Mouse (Mus musculus) liver, embryonic 13.5 days (tissue): ENCODE data around the gene Shc4. TPM values are rescaled to one million over a fixed set of nuclear protein-coding genes. Genes with fewer than 3 reads are reported as not detected.

ENCODE experiments used
- ATAC-seq: fragments of 200-750 bp; cut with Nextera tagmentation; 2 replicates; pipeline ENCODE4 v1.8.0; 2017; ENCODE audit warnings: low read depth, mild to moderate bottlenecking, moderate number of reproducible peaks, moderate library complexity
- DNase-seq: peaks from one replicate; pipeline ENCODE4 v3.0.0; 2022
- H3K27ac ChIP-seq: fragments of 300-500 bp; sonication (generic); 2 replicates; pipeline ENCODE4 v1.5.1; 2015; ENCODE audit warnings: moderate library complexity, mild to moderate bottlenecking, inconsistent platforms
- H3K27me3 ChIP-seq: fragments of 300-500 bp; sonication (generic); 2 replicates; pipeline ENCODE4 v1.6.1; 2015; ENCODE audit warnings: mild to moderate bottlenecking, inconsistent platforms
- H3K36me3 ChIP-seq: fragments of 300-500 bp; sonication (generic); 2 replicates; pipeline ENCODE4 v1.6.1; 2015; ENCODE audit warnings: mild to moderate bottlenecking, inconsistent platforms
- H3K4me1 ChIP-seq: fragments of 300-500 bp; sonication (generic); replicated peaks from 2 replicates; pipeline ENCODE4 v1.6.1; 2015; ENCODE audit warnings: inconsistent platforms
- H3K4me2 ChIP-seq: fragments of 300-500 bp; sonication (generic); 2 replicates; pipeline ENCODE4 v1.6.1; 2015; ENCODE audit warnings: inconsistent platforms, mild to moderate bottlenecking, moderate library complexity
- H3K4me3 ChIP-seq: fragments of 300-500 bp; sonication (generic); replicated peaks from 2 replicates; pipeline ENCODE4 v1.5.1; 2015; ENCODE audit warnings: mild to moderate bottlenecking, inconsistent platforms
- H3K9ac ChIP-seq: fragments of 300-500 bp; sonication (generic); 2 replicates; pipeline ENCODE4 v1.6.1; 2015; ENCODE audit warnings: mild to moderate bottlenecking, inconsistent platforms
- H3K9me3 ChIP-seq: fragments of 300-500 bp; sonication (generic); replicated peaks from 2 replicates; pipeline ENCODE4 v1.6.1; 2016; ENCODE audit warnings: inconsistent platforms
- WGBS: fragments of 180-500 bp; shearing (Covaris S2); methylation state at CpG from one replicate; pipeline ENCODE4 v1.1.7; 2015; ENCODE audit not compliant: insufficient replicate concordance; 5-methylcytosine and 5-hydroxymethylcytosine counted together
- polyA plus RNA-seq: library from polyadenylated mRNA; unstranded; fragments of >200 nt; fragmentation: Nextera tagmentation; extraction: Ambion mirVana; gene quantifications from 2 replicates; pipeline ENCODE4 v1.2.1, GENCODE M21; 2015

The Shc4 gene
- polyA plus RNA-seq = 0.73 and 1.0 TPM in 2 replicates

GRCm38 (mm10) chr2:125724086-125724430, at the start of gene Shc4:
Shc4 (minus strand) TSS chr2:125724148.
- no peak within 1 kb of the TSS for H3K27ac ChIP-seq
- under 1% methylated on average over 15 of the region's 15 CpGs for WGBS
- H3K4me2 ChIP-seq = peak within 1 kb of the TSS; percentile 68
- peaks cover 91% of the 10 kb centered on the region for H3K27me3 ChIP-seq
- H3K4me1 ChIP-seq = peaks cover 13% of the 10 kb centered on the region
- no peak for DNase-seq
- no peak within 1 kb of the TSS; the same call in 1 of the 2 replicates for H3K9ac ChIP-seq
- H3K36me3 ChIP-seq = no peaks in the 10 kb centered on the region
- ATAC-seq = 0 out of 2 replicates have a peak, but pooled peaks have one; percentile 29
- no peaks in the 10 kb centered on the region for H3K9me3 ChIP-seq
- H3K4me3 ChIP-seq = peak within 1 kb of the TSS; percentile 45

GRCm38 (mm10) chr2:125765029-125765428, 41.1 kb upstream of the Shc4 start:
- DNase-seq (no peak), ATAC-seq (no peak)
- Histone ChIP-seq H3K9me3 (no peaks in the 10 kb centered on the region), H3K4me3 (no peak overlapping the region), H3K4me2 (no peak overlapping the region), H3K36me3 (peaks cover 52% of the 10 kb centered on the region), H3K4me1 (no peaks in the 10 kb centered on the region), H3K27ac (no peak overlapping the region), H3K9ac (no peak overlapping the region), H3K27me3 (no peaks in the 10 kb centered on the region)
- 71% methylated on average over 3 of the region's 3 CpGs for WGBS

GRCm38 (mm10) chr2:125764531-125764930, 40.6 kb upstream of the Shc4 start:
- H3K27me3 ChIP-seq = no peaks in the 10 kb centered on the region
- no peaks in the 10 kb centered on the region for H3K4me1 ChIP-seq
- no peaks in the 10 kb centered on the region for H3K9me3 ChIP-seq
- H3K36me3 ChIP-seq = peaks cover 54% of the 10 kb centered on the region
- no peak overlapping the region for H3K27ac ChIP-seq
- no peak overlapping the region for H3K4me2 ChIP-seq
- ATAC-seq (no peak), DNase-seq (no peak)
- WGBS = 89% methylated on average over 5 of the region's 5 CpGs
- no peak overlapping the region for H3K9ac ChIP-seq
- no peak overlapping the region for H3K4me3 ChIP-seq

GRCm38 (mm10) chr2:125749330-125749729, 25.4 kb upstream of the Shc4 start:
- no peak overlapping the region for H3K4me2 ChIP-seq
- H3K4me3 ChIP-seq = no peak overlapping the region
- ATAC-seq = no peak
- peaks cover 50% of the 10 kb centered on the region for H3K36me3 ChIP-seq
- WGBS = 86% methylated on average over 2 of the region's 2 CpGs
- no peaks in the 10 kb centered on the region for H3K9me3 ChIP-seq
- no peak overlapping the region for H3K9ac ChIP-seq
- H3K27me3 ChIP-seq = no peaks in the 10 kb centered on the region
- no peak overlapping the region for H3K27ac ChIP-seq
- DNase-seq = no peak
- H3K4me1 ChIP-seq = no peaks in the 10 kb centered on the region

GRCm38 (mm10) chr2:125739338-125739737, 15.4 kb upstream of the Shc4 start:
- Histone ChIP-seq H3K9me3 (no peaks in the 10 kb centered on the region), H3K9ac (no peak overlapping the region), H3K4me3 (no peak overlapping the region), H3K4me1 (peaks cover 12% of the 10 kb centered on the region), H3K36me3 (peaks cover 34% of the 10 kb centered on the region), H3K4me2 (no peak overlapping the region), H3K27ac (no peak overlapping the region), H3K27me3 (no peaks in the 10 kb centered on the region)
- 79% methylated on average over 6 of the region's 6 CpGs for WGBS
- ATAC-seq (no peak), DNase-seq (no peak)

- H3K9ac ChIP-seq = no peak overlapping the region
- no peaks in the 10 kb centered on the region for H3K27me3 ChIP-seq
- no peaks in the 10 kb centered on the region for H3K9me3 ChIP-seq
- no peak overlapping the region for H3K4me2 ChIP-seq
- ATAC-seq (no peak), DNase-seq (no peak)
- H3K4me3 ChIP-seq = no peak overlapping the region
- WGBS = 67% methylated on average over 5 of the region's 5 CpGs
- H3K27ac ChIP-seq = no peak overlapping the region
- H3K36me3 ChIP-seq = peaks cover 29% of the 10 kb centered on the region
- H3K4me1 ChIP-seq = peaks cover 12% of the 10 kb centered on the region
Observed at GRCm38 (mm10) chr2:125738718-125739117, 14.8 kb upstream of the Shc4 start.

GRCm38 (mm10) chr2:125736025-125736343, 12.0 kb upstream of the Shc4 start:
- Histone ChIP-seq H3K9me3 (no peaks in the 10 kb centered on the region), H3K27me3 (peaks cover 15% of the 10 kb centered on the region; the same call in 1 of the 2 replicates), H3K4me2 (no peak overlapping the region), H3K4me3 (no peak overlapping the region), H3K9ac (0 out of 2 replicates have a peak overlapping the region, but pooled peaks have one; percentile 33), H3K36me3 (peaks cover 16% of the 10 kb centered on the region), H3K27ac (no peak overlapping the region), H3K4me1 (peaks cover 21% of the 10 kb centered on the region)
- no peak for DNase-seq
- ATAC-seq = peak; percentile 40; the same call in 1 of the 2 replicates

GRCm38 (mm10) chr2:125735333-125736024, 11.5 kb upstream of the Shc4 start:
- WGBS = 53% methylated on average over 2 of the region's 2 CpGs
- Histone ChIP-seq H3K4me2 (no peak overlapping the region), H3K36me3 (peaks cover 12% of the 10 kb centered on the region), H3K27ac (no peak overlapping the region), H3K9ac (no peak overlapping the region), H3K9me3 (no peaks in the 10 kb centered on the region), H3K4me3 (no peak overlapping the region), H3K4me1 (peaks cover 21% of the 10 kb centered on the region), H3K27me3 (peaks cover 19% of the 10 kb centered on the region; the same call in 1 of the 2 replicates)
- ATAC-seq (no peak), DNase-seq (no peak)

GRCm38 (mm10) chr2:125734741-125735140, 10.8 kb upstream of the Shc4 start:
- H3K4me1 ChIP-seq = peaks cover 21% of the 10 kb centered on the region
- ATAC-seq = no peak

GRCm38 (mm10) chr2:125731763-125732560, 8.0 kb upstream of the Shc4 start:
- H3K4me1 ChIP-seq = peaks cover 21% of the 10 kb centered on the region
- H3K27ac ChIP-seq = no peak overlapping the region
- H3K36me3 ChIP-seq = no peaks in the 10 kb centered on the region
- peak overlapping the region; percentile 57 for H3K4me2 ChIP-seq
- H3K4me3 ChIP-seq = peak overlapping the region; percentile 43
- WGBS = 8% methylated on average over 35 of the region's 35 CpGs
- H3K9ac ChIP-seq = 0 out of 2 replicates have a peak overlapping the region, but pooled peaks have one; percentile 14
- H3K27me3 ChIP-seq = peaks cover 41% of the 10 kb centered on the region
- ATAC-seq = peak; percentile 75
- H3K9me3 ChIP-seq = no peaks in the 10 kb centered on the region
- peak; percentile 64 for DNase-seq

More at GRCm38 (mm10) chr2:125734741-125735140, 10.8 kb upstream of the Shc4 start:
- DNase-seq = no peak
- Histone ChIP-seq H3K4me2 (no peak overlapping the region), H3K9ac (no peak overlapping the region), H3K27ac (no peak overlapping the region), H3K9me3 (no peaks in the 10 kb centered on the region), H3K36me3 (peaks cover 6% of the 10 kb centered on the region; the same call in 1 of the 2 replicates), H3K4me3 (no peak overlapping the region), H3K27me3 (peaks cover 19% of the 10 kb centered on the region; the same call in 1 of the 2 replicates)

GRCm38 (mm10) chr2:125724546-125725114, 682 bp upstream of the Shc4 start:
- H3K4me1 ChIP-seq = peaks cover 13% of the 10 kb centered on the region
- peaks cover 91% of the 10 kb centered on the region for H3K27me3 ChIP-seq
- peak overlapping the region; percentile 45 for H3K4me3 ChIP-seq
- H3K36me3 ChIP-seq = no peaks in the 10 kb centered on the region
- H3K9ac ChIP-seq = no peak overlapping the region
- DNase-seq = no peak
- WGBS = 2% methylated on average over 16 of the region's 16 CpGs
- H3K9me3 ChIP-seq = no peaks in the 10 kb centered on the region
- no peak overlapping the region for H3K27ac ChIP-seq
- H3K4me2 ChIP-seq = peak overlapping the region; percentile 68
- ATAC-seq = no peak
